Mouse (Mus musculus) lung, postnatal 25 days (tissue): Measurements from ENCODE around the gene Mag.
"Not testable (repeated sequence)": the region's sequence is repeated elsewhere in the genome, so short reads cannot be mapped to it uniquely, and the experiment has no call there.

Experiments
- DNase-seq: peaks from one replicate; pipeline ENCODE4 v3.0.0; 2022; ENCODE audit warnings: low spot score

Mag gene

DNA sequence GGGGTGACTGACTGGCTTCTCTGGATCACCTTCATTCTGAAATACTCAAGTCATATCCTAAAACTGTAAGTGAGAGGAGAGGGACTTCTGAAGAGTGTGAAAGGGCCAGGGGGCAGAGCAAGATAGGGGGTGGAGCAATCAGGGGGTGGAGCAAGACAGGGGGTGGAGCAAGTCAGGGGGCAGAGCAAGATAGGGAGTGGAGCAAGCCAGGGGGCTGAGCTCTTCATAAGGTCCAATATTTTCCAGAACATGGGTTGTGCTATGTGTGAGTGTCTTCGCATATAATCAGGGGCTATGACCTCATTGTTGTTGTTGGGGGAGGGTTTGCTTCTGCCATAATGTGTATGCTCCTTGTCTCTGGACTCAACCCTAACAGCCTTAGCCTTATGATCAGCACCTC, 25.4 kb upstream of the Mag start:
- DNase-seq, result not testable (repeated sequence)

DNA sequence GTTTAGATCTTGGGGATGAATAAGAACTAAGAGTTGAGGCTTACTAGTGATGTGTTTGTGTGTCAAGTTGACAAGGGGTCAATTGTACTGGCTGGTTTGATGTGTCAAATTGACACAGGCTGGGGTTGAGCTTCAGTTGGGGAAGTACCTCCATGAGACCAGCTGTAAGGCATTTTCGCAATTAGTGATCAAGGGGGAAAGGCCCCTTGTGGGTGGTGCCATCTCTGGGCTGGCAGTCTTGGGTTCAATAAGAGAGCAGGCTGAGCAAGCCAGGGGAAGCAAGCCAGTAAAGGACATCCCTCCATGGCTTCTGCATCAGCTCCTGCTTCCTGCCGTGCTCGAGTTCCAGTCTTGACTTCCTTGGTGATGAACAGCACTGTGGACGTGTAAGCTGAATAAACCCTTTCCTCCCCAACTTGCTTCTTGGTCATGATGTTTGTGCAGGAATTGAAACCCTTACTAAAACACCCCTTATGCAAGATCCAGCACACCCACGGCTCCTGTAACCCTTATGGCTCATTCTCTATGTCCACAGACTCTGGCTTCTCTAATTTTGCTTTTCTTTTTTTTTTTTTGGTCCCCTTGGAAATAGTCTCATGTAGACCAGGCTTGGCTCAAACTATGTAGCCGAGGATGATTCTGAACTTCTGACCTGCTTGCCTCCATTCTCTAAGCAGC, 20.9 kb upstream of the Mag start:
- peak; percentile 25 for DNase-seq

DNA sequence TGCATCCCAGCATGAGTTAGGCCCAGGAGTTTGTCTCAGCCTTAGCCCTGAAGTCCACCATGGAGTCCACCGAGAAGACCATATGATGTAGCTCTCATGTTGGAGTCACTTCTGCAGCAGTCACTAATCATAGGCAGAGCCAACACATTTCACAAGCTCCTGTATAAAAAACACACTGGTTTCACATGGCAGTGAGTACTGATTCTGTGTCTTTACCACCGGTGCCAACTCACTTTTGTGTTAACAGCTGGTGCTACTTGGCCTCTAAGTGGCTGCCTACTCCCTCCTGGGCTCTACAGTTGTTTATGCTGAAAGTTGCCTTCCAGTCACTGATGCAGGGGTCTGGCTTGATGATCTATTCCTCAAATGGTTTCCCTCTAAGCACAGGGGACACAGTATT, 9.9 kb upstream of the Mag start, which contains the start of gene Hamp2:
TSS of gene Hamp2 (minus strand) at position 101 of the 400 bp plus-strand sequence.
- DNase-seq, result not testable (repeated sequence)

DNA sequence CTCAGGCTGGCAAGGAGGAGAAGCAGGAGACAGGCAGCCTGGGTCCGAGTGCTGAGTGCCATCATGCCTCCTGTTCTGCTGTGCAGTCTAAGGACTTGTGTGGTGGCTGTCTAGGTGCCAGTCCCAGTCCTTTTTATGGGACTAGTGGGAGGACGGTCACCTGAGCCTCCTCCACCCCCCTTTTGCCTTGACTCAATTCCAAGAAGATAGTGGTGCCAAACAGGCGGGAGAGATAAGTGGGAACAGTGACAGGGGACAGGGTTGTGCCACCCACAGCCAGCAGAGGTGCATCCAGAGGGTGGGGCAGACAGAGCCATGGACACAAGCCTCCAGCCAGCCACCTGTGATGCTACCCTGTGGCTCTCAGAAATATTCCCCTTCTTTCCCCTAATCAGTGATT, 9.4 kb upstream of the Mag start:
- no peak for DNase-seq

DNA sequence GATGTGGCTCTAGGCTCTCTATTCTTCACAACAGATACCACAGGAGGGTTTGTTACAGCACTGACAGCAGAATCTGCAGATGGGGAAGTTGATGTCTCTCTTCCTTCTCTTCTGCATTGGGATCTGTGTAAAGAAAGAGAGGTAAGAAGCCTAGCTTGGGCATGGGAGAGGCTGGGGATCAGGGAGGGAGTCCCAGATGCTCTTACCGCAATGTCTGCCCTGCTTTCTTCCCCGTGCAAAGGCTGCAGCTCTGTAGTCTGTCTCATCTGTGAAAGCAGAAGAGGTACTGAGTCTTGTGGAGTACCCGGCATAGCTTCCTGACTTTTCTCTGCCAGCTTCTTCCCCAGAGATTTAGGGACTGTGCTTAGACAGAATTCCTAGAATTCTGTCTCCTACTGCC, 7.8 kb upstream of the Mag start:
- not testable (repeated sequence) for DNase-seq

DNA sequence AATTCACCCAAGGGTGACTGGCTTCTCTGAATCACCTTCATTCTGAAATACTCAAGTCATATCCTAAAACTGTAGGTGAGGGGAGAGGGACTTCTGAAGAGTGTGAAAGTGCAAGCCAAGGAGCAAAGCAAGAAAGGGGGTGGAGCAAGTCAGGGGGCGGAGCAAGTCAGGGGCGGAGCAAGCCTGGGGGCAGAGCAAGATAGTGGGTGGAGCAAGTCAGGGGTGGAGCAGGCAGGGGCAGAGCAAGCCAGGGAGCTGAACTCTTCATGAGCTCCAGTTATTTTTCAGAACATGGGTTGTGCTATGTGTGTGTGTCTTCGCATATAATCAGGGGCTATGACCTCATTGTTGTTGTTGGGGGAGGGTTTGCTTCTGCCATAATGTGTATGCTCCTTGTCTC, 5.5 kb upstream of the Mag start:
- DNase-seq, result no peak

DNA sequence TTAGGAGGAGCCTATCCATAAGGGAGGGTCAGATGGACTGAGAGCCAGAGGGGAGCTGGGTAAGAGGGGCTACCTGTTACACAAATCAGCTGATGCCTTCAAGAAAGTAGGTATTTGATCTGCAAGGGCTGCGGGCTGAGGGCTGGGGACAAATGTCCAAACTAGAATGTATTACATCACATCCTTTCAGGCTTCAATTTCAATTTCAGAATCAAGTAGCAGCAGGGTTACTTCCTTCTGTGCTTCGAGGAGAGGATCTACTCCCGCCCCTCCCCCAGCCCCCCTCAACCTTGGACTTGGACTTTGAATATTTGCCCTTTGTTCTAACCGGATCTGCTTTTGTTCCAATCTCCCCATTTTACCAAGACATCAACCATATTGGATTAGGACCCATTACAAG, 2.5 kb upstream of the Mag start:
- DNase-seq, result no peak

DNA sequence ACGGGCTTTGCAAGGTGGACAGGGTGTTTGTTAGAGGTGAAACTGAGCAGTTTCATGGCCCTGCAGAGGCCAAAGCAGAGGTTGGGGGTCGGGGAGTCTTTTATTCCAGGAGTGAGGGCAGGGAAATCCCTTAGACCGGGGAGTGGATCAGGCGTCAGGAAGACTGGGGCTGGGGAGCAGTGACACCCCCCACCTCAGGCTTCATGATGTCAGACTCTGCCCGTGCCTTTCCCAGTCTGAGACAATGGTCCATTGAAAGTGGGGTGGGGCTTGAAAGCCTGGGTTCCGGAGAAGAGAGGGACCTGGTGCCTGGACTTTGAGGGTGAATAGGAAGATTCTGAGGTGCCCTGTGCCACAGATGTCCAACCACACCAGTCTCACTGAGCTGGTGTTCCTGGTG, 2.0 kb upstream of the Mag start:
- DNase-seq, result no peak

DNA sequence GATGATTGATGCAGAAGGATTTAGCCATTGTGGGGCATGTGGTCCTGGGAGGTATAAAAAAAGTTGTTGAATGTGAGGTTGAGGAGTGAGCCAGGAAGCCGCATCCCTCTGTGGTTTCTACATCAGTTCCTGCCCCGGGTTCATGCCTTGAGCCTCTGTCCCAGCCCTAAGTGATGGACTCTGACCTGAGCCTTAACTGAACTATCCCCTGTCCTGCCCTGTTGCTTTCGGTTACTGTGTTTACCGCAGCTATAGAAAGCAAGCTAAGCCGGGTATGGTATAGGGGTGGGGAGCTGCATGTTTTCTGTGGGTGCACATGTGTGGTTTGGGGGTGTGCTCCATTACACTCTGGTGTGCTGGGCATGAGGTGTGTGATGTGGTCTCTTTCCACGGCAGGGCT, 4.9 kb downstream of the Mag start:
- no peak for DNase-seq

DNA sequence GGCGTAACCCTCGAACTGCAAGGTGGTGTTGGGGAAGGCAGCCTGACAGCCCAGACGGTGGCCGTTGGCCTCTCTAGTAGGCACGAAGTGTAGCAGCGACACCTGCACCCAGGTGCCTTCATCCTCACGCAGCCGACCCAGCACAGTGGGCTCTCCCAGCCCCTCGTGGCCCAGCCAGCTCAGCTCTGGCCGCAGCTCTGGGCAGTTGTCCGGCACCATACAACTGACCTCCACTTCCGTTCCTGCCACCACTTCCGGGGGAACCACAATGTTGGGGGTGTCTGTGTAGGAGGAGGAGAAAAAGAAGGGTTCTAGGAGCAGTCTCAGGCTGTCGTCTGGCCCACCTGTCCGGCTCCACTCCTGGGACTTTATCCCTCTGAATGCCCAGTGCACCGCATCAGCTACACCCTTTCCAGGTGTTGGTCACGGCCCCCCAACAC, 5.7 kb downstream of the Mag start:
- DNase-seq, result no peak

DNA sequence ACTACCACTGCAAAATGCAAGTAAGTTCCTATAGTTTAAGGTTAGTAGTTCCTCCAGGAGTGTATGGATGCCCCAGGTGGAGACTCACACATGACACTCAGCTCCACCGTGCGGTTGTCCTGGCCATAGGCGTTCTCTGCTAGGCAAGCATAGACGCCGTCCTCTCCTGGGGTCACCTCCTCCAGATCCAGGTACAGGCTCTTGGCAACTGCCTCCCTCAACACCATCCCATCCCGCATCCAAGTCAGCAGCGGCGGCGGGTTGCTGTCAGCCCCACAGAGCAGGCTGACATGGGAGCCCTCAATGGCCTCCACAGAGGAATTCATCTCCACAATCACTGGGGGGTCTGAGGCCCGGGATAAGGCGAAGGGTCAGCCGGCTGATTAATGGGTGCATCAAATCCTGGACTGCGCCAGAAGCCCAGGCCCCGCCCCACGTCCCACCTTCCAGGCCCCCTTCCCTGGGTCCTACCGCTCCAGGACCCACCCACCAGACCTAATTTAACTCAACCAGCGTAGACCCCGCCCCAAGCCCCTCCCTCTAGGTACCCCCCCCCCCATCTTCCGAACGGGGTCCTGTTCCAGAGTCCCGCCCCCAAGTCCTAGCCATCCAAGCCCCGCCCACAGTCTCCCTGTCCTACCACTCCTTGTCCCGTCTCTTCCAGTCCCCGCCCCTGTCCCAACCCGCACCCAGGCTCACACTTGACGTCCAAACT, 6.2 kb downstream of the Mag start:
- peak; percentile 43 for DNase-seq

DNA sequence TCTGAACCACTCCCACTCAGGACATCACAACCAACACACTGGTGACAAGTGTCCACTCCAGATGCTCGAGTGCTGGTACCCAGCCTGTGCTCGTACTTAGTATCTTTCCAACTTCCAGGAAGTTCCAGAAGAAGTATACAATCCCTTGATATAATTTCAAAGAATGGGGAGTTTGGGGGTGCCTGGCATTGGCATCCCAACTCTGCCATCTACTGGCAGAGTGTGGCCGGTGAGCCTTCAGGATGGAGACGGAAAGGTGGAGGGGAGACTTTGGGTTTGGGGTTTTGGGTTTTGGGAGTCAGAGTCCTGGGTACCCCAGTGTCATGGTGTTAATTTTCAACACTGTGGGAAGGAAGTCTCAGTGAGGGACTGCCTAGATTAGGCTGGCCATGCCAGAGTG, 10.6 kb downstream of the Mag start:
- DNase-seq, result no peak

DNA sequence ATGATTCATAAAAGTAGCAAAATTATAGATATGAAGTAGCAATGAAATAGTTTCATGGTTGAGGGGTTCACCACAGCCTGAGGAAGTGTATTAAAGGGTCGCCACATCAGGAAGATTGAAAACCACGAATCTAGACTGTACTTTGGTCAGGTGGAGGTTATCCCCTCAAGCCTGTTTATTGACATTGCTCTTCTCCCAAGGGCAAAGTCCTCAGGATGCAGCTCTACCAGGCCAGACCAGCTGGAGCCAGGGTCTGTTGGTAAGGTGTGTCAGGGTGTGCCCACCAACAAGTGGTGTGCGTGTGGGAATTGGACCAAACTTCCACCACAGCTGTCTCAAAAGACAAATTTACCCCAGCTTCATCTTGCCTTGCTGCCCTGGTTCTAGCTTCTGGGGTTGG, 19.5 kb downstream of the Mag start:
- DNase-seq, result no peak

DNA sequence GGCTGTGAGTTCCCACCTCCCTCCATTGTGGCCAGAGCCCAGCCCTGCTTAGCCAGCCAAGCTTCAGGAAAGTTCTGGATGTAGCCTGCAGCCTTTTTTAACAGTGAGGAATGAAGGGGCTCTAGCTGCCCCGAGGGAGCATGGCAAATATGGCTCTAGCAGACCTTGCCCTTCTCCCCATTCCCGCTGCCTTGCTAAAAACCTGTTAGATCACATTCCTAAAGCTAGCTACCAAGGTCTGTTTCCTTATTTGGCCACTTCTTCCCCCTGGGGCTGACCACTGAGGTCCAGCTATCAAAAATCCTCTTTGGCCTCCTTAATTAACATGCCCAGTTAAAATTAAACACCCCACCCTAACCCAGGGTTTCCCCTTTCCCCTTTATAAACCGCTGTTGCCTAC, 22.2 kb downstream of the Mag start:
- no peak for DNase-seq

DNA sequence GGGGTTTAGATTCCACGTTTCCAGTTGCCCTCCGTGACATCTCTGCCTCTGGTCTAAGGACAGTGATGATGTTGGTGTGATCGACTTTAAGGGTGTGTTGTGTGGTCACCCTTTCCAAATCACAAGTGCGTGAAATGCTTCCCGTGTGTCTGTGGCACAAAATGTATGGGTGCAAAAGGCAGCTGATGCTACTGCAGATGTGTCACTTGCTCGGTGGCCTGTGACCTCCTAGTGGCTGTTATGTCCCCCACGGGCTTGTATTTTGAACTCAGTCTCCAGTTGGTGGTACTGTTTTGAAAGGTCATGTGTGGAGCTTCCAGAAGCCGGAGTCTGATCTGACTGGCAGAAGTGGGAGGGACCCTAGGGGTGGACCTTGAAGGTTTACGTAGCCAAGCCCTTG, 22.9 kb downstream of the Mag start:
- DNase-seq, result no peak

DNA sequence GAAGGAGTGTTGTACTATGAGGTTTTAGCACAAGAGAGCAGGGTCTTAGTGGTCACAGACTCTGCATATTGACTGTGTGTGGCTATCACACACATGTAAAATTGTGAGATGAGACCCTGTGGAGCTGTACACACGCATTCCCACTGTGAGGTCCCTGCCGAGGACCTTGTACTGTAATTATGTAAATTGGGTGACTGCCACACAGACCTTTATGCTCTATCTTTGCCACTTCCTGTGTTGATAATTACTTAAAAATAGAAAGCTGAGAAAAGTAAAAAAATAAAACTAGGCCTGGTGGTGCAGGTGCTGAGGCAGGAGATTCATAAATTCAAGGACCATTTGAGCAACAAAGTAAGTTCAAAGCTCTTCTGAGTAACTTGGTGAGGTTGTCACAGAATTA, 24.0 kb downstream of the Mag start:
- DNase-seq, result no peak

DNA sequence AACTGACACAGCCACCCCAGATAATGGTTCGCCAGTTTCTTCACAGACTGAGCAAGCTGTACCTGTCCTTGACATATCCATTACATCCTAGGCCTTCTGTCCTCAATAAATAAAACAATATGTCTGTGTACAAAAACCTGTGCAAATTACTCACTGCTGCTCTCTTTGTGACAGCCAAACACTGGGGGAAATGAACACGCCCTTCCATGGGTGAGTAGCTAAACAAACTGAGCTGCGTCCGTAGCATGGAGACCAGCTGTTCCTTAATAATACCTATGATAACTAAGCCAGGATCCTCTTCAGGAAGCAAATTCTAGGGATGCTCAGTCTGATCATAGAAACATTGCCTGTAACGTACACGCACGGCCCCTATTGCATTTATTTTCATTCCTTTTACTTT, 25.9 kb downstream of the Mag start:
- DNase-seq, result no peak

DNA sequence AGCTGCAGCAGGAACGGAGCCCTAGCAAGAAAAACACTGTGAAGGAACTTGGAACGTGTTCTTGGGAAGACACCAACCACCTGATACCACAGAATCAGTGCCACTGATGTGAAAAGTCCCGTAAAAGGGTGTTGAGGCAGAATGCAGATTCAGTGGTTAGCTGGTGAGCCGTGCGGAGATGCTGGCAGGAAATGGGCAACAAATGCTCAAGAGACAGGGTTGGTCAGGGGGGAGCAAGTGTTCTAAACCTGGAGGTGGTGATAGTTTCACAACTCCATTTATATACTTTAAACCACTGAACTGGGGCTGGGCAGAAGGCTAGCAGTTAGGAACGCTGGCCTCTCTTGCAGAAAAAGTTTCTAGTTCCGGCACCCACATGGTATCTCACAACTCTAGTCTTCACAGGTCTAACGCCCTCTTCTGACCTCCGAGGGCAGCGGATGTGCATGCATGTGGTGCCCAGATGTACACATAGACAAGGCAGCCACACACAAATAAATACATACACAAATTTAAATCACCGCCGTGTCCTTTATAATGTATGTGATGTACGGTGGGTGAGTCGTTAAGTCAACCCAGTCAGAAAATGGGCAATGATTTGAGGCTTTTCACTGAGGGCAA, 27.0 kb downstream of the Mag start:
- peak; percentile 60 for DNase-seq

DNA sequence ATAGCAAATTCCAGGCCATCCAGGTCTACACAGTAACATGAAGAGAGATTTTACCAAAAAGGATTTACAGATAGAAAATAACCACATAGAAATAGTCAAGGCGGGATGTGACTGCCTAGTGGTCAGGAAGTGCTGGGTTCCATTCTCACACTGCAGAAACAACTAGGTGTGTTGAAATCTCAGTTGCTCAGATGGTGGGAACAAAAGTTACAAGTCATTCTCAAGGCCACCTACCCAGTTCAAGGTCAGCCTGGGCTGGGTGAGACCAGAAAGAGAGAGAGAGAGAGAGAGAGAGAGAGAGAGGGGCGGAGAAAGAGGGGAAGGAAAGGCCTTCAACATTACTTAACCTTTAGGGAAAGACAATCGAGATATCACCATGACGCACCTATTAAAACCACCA, 27.8 kb downstream of the Mag start:
- no peak for DNase-seq

DNA sequence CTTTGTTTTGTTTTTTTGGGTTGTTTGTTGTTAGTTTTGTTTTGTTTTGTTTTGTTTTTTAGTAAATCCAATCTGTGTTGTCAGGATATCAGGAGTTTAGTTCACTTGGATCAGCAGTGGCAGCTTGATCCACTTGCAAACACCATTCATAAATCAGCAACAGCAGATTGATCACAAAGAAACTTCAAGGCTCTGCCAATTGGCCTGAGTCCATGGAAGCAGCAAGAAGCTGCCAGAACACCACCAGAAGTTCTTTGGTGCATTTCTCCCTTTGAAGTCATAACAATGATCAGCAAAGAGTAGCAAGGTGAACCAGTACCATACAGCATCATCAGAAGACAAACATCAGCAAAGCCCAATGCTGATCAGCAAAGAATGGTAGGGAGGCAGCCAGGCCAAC, 30.6 kb downstream of the Mag start:
- no peak for DNase-seq

DNA sequence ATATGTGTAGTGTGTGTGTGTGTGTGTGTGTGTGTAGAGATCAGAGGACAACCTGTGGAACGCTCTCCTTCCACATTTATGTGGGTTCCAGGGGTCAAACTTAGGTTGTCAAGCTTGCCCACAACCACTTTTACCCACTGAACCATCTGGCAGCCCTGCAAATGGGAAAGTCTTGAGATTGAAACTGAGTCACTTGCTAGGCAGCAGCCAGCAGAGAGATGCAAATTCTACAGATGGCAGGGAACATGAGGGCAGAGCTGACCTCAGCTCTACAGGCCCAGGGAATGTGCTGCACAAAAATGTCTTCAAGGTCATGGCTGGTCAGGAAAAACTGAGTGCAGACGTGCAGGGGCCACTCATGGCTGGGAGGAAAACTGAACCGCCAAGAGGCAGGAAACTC, 33.3 kb downstream of the Mag start:
- no peak for DNase-seq

DNA sequence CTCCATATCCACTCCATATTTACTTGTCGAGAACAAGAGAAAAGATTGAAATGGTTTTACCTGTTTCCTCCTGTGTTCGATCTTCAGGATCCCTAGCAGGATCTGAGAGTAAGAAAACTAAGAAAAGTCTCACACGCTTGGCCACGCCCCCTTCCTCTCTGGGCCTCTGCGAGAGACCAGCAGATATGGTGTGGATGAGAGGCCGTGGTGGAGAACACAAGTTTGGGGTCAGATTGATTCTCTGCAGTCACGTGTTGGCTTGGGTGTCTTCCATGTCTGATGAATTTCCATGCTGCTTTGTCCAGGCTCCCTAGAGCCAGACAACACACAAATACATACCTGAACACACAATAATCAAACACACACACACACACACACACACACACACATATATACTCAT, 34.5 kb downstream of the Mag start, which contains the start of gene Cd22:
TSS of gene Cd22 (minus strand) at position 167 of the 400 bp plus-strand sequence.
- DNase-seq, result no peak

DNA sequence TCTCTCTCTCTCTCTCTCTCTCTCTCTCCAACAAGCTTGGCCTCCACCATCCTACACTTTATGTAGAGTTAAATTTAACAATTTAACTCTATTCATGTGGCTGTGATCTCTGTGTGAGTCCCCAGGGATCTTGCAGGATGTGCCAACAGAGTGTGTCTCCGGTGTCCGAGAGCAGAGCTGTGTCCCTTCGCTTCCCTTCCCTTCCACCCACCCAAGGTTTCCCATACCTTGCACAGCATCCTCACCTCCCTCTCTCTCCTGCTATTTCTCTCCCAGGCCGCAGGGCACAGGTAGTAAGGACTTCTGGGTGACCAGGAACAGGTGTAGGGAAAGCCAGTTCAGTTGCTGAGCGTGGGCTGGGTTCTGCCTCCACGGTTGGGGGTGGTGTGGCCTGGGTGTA, 35.7 kb downstream of the Mag start:
- no peak for DNase-seq
